Mouse (Mus musculus): Measurements from ENCODE around the gene Tmem254a. TPM values are rescaled to one million over a fixed set of nuclear protein-coding genes. Genes with fewer than 3 reads are reported as not detected.

Tmem254a gene
- 3.9 TPM in 1 of 2 replicates, not detected in the other for polyA plus RNA-seq (2012; ENCODE audit: low replicate concordance)

DNA sequence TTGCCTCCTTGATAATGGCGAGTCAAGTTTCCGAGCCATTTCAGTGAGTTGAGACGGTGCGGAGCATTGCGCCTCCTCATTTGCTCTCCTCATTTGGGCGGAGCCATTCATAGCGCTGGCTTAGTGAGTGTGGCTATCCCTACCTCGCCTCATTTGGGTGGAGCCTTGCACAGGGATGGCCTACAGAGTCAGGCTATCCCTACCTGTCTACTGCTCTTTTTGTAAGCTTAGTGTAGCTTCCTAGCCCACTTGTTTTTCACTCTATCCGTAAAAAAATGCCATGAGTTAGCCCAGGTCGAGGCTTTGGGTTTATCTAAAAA, at the start of gene Tmem254a:
Tmem254a (minus strand) TSS at position 111 of the 320 bp plus-strand sequence.

GRCm38 (mm10) chr14:25938004-25938403, 10.5 kb upstream of the Tmem254a start, which contains the start of gene Cphx1:
Cphx1 (plus strand) TSS chr14:25938304.

DNA sequence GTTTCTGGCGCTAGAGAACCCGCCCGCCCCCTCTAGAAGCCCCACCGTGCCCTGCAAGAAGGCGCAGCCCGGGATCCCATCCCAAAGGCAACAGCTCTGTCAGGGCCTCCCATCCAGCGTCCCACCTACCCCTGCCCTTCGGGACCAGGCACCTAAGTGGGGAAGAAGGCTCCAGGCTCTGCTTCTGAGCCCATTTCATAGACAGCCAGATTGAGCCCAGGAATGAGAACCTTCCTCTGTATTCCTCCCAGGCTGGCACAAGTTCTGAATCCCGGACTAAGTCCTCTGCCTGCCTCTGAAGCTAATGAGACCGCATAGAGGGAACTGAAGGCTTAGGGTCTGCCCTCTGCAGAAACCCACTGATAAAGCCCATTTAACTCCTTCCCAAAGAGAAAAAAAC, 24.5 kb downstream of the Tmem254a start, which contains the start of gene Plac9a:
Plac9a (minus strand) TSS at position 101 of the 400 bp plus-strand sequence.

Other genes starting within 250 kb of the Tmem254a start
- 21.3 and 33.0 TPM in 2 replicates for gene Ppif, start 233.5 kb downstream of the Tmem254a start, polyA plus RNA-seq (2012; ENCODE audit: low replicate concordance)
- 15.0 and 18.0 TPM in 2 replicates for gene Zcchc24, start 158.6 kb downstream of the Tmem254a start, polyA plus RNA-seq (2012; ENCODE audit: low replicate concordance)
- gene Anxa11, start 85.5 kb downstream of the Tmem254a start, polyA plus RNA-seq (2012; ENCODE audit: low replicate concordance): 147 and 456 TPM in 2 replicates
- gene Plac9a, start 24.6 kb downstream of the Tmem254a start, polyA plus RNA-seq (2012; ENCODE audit: low replicate concordance): not detected in 2 replicates
- gene Cphx1, start 10.6 kb upstream of the Tmem254a start, polyA plus RNA-seq (2012; ENCODE audit: low replicate concordance): not detected in 2 replicates
- not detected in 2 replicates for gene Duxbl1, start 50.9 kb upstream of the Tmem254a start, polyA plus RNA-seq (2012; ENCODE audit: low replicate concordance)
- 0.63 TPM in 1 of 2 replicates, not detected in the other for gene Gm9780, start 115.0 kb upstream of the Tmem254a start, polyA plus RNA-seq (2012; ENCODE audit: low replicate concordance)
- gene Tmem254c, start 139.7 kb upstream of the Tmem254a start, polyA plus RNA-seq (2012; ENCODE audit: low replicate concordance): 4.9 and 11.4 TPM in 2 replicates
- gene Cphx2, start 153.8 kb upstream of the Tmem254a start, polyA plus RNA-seq (2012; ENCODE audit: low replicate concordance): not detected in 2 replicates
- not detected in 2 replicates for gene Cphx3, start 154.6 kb upstream of the Tmem254a start, polyA plus RNA-seq (2012; ENCODE audit: low replicate concordance)
- gene Duxbl2, start 190.7 kb upstream of the Tmem254a start, polyA plus RNA-seq (2012; ENCODE audit: low replicate concordance): 0.09 TPM in 1 of 2 replicates, not detected in the other

Measured in hematopoietic multipotent progenitor cell, adult 10-12 weeks (in vitro differentiated cells).